Mouse (Mus musculus) lung, postnatal 0 days (tissue): ENCODE data around the gene Agbl4.

Experiments
- CTCF ChIP-seq: IDR thresholded peaks from 2 replicates; pipeline ENCODE4 v1.5.1; 2016; ENCODE audit warnings: antibody characterized with exemption, mild to moderate bottlenecking
- EP300 ChIP-seq: IDR thresholded peaks from 2 replicates; pipeline ENCODE4 v1.6.1; 2016; ENCODE audit warnings: antibody characterized with exemption, mild to moderate bottlenecking, control low read depth

- TF ChIP-seq CTCF (no peak), EP300 (no peak)
Measured at GRCm38 (mm10) chr4:111579863-111580224, 1182.4 kb downstream of the Agbl4 start.
